Mouse (Mus musculus) C2C12 (cell line): ENCODE data around the gene Rap1b. TPM values are rescaled to one million over a fixed set of nuclear protein-coding genes. Genes with fewer than 3 reads are reported as not detected.

ENCODE experiments used
- H3K27me3 ChIP-seq: one replicate; pipeline ENCODE4 v1.6.1; 2011; ENCODE audit not compliant: control insufficient read depth, insufficient read depth, insufficient read length
- H3K36me3 ChIP-seq: one replicate; pipeline ENCODE4 v1.6.1; 2011; ENCODE audit not compliant: control insufficient read depth, insufficient read depth
- H3K4me3 ChIP-seq: one replicate; pipeline ENCODE4 v1.5.1; 2011; ENCODE audit warnings: mild to moderate bottlenecking, control low read depth; ENCODE audit not compliant: poor library complexity, insufficient read depth, severe bottlenecking
- H3K79me2 ChIP-seq: one replicate; pipeline ENCODE4 v1.6.1; 2011; ENCODE audit not compliant: control insufficient read depth, insufficient read depth
- H3K79me3 ChIP-seq: one replicate; pipeline ENCODE4 v1.6.1; 2011; ENCODE audit warnings: low read depth, control low read depth
- H3ac ChIP-seq: one replicate; pipeline ENCODE3; 2011; ENCODE audit warnings: low read depth; ENCODE audit not compliant: control insufficient read depth, insufficient read length
- CEBPB ChIP-seq: IDR thresholded peaks from one replicate; pipeline ENCODE4 v1.6.1; 2011; ENCODE audit warnings: low read depth, mild to moderate bottlenecking, control low read depth, moderate library complexity
- CTCF ChIP-seq: IDR thresholded peaks from one replicate; pipeline ENCODE4 v1.5.1; 2011; ENCODE audit not compliant: control insufficient read depth, insufficient read depth, insufficient read length
- FOSL1 ChIP-seq: IDR thresholded peaks from one replicate; pipeline ENCODE4 v1.8.0; 2011; ENCODE audit warnings: mild to moderate bottlenecking, low read length; ENCODE audit not compliant: poor library complexity, insufficient read depth, severe bottlenecking
- MAX ChIP-seq: IDR thresholded peaks from one replicate; pipeline ENCODE4 v1.6.1; 2011; ENCODE audit warnings: mild to moderate bottlenecking, control low read depth
- MYOD1 ChIP-seq: IDR thresholded peaks from one replicate; pipeline ENCODE4 v1.6.1; 2011; ENCODE audit warnings: low read depth; ENCODE audit not compliant: control insufficient read depth, insufficient read length
- MYOG ChIP-seq: IDR thresholded peaks from one replicate; pipeline ENCODE4 v1.6.1; 2011; ENCODE audit not compliant: control insufficient read depth, insufficient read length; ENCODE audit errors: extremely low read depth
- USF1 ChIP-seq: IDR thresholded peaks from one replicate; pipeline ENCODE4 v1.6.1; 2011; ENCODE audit warnings: low read depth, mild to moderate bottlenecking, control low read depth, moderate library complexity
- polyA plus RNA-seq: library from polyadenylated mRNA; unstranded; fragments of >200 nt; fragmentation: generic; extraction: Trizol; gene quantifications from one replicate; pipeline ENCODE4 v1.2.1, GENCODE M21; 2012; ENCODE audit warnings: missing spikeins

Gene Rap1b
- polyA plus RNA-seq, 1 experiment = 54.9 TPM

DNA sequence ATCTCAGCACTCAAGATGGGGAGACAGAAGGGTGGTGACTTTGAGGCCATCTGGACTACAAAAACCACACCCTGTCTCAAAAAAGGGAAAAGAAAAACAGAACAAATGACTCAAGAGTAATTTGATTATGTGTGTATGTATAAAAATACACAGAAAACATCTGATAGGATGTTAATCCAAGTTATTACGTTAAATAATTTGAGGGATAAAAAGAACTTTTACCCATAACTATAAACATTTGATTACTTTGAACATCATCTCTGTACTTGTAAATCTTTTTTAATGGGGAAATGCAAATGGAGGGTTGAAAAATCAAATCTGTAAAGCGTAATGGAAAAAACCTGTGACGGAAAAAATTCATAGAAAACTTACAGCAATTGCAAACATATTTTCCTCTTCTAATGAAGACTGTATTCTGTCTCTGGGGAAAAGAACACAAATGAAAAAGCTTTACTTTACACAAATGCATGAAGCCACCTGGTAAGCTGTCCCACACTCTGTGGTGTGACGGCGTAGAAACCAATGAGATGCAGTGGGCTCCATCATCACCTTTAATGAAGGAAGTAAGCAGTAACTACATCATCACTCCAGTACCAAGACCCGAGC, 65.4 kb downstream of the Rap1b start:
- H3ac ChIP-seq = no peak overlapping the region
- H3K27me3 ChIP-seq = no peaks in the 10 kb centered on the region
- TF ChIP-seq MYOD1 (no peak), FOSL1 (no peak), CTCF (no peak), USF1 (no peak), MYOG (no peak), CEBPB (no peak), MAX (no peak)
- H3K4me3 ChIP-seq = no peak overlapping the region
- H3K36me3 ChIP-seq = peaks cover 94% of the 10 kb centered on the region
- H3K79me2 ChIP-seq = peaks cover 10% of the 10 kb centered on the region
- H3K79me3 ChIP-seq = no peaks in the 10 kb centered on the region

DNA sequence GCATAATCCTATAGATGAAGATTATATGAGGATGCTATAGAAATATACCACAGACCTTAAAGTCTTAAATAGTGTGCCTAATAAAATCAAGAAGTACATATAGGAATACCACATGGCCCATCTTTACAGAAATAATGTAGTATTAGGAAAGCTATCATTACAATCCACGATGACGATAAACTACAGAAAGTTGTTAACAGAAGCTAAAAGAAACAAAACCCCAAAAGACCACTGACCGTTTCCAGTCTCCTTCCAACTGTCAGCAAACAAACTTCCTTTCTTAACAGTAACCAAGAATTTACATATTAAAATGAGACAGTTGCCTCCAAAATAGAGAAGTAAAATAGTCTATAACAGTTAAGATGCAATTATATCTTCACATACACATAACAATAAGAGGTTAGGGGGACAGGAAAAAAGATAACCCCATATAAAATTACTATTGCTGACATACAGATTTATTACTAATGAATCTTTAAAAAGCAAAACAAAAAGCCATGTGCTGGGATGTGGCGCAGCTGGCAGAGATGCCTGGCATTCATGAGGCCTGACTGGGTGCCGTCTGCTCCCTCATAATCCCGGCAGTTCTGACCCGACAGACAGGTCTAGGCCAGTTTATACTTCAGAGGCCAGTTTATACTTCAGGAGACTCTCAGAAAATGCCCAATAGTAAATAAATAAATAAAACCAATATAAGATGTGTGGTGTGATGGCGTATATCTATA, 66.1 kb downstream of the Rap1b start:
- H3K36me3 ChIP-seq = peaks cover 94% of the 10 kb centered on the region
- H3K79me3 ChIP-seq = no peaks in the 10 kb centered on the region
- H3K4me3 ChIP-seq = no peak overlapping the region
- TF ChIP-seq CTCF = no peak
- TF ChIP-seq USF1 = no peak
- no peak for TF ChIP-seq CEBPB
- no peak for TF ChIP-seq FOSL1
- no peak for TF ChIP-seq MYOG
- TF ChIP-seq MAX = no peak
- no peak for TF ChIP-seq MYOD1
- no peaks in the 10 kb centered on the region for H3K27me3 ChIP-seq
- H3ac ChIP-seq = no peak overlapping the region
- peaks cover 10% of the 10 kb centered on the region for H3K79me2 ChIP-seq

GRCm38 (mm10) chr10:117778951-117779350, 66.9 kb downstream of the Rap1b start:
- Histone ChIP-seq H3K79me2 (peaks cover 10% of the 10 kb centered on the region), H3K27me3 (no peaks in the 10 kb centered on the region), H3ac (no peak overlapping the region), H3K79me3 (no peaks in the 10 kb centered on the region), H3K36me3 (peaks cover 96% of the 10 kb centered on the region), H3K4me3 (no peak overlapping the region)
- no peak for TF ChIP-seq FOSL1
- TF ChIP-seq MYOG = no peak
- no peak for TF ChIP-seq MYOD1
- no peak for TF ChIP-seq MAX
- TF ChIP-seq USF1 = no peak
- TF ChIP-seq CTCF = no peak
- no peak for TF ChIP-seq CEBPB

GRCm38 (mm10) chr10:117778328-117778910, 67.4 kb downstream of the Rap1b start:
- no peak for TF ChIP-seq FOSL1
- no peak for TF ChIP-seq USF1
- TF ChIP-seq CEBPB = no peak
- TF ChIP-seq MYOD1 = no peak
- TF ChIP-seq MAX = no peak

GRCm38 (mm10) chr10:117777501-117778327, 68.1 kb downstream of the Rap1b start:
- H3K4me3 ChIP-seq = no peak overlapping the region
- H3K79me2 ChIP-seq = peaks cover 8% of the 10 kb centered on the region
- no peaks in the 10 kb centered on the region for H3K27me3 ChIP-seq
- TF ChIP-seq USF1 (no peak), MYOG (no peak), CTCF (no peak), MAX (no peak), CEBPB (no peak), MYOD1 (no peak), FOSL1 (no peak)
- peaks cover 95% of the 10 kb centered on the region for H3K36me3 ChIP-seq
- H3K79me3 ChIP-seq = no peaks in the 10 kb centered on the region
- no peak overlapping the region for H3ac ChIP-seq

More at GRCm38 (mm10) chr10:117778328-117778910, 67.4 kb downstream of the Rap1b start:
- Histone ChIP-seq H3K79me2 (peaks cover 10% of the 10 kb centered on the region), H3K79me3 (no peaks in the 10 kb centered on the region), H3ac (no peak overlapping the region), H3K4me3 (no peak overlapping the region), H3K27me3 (no peaks in the 10 kb centered on the region), H3K36me3 (peaks cover 95% of the 10 kb centered on the region)
